Mouse (Mus musculus): ENCODE data around the gene Surf6. TPM values are rescaled to one million over a fixed set of nuclear protein-coding genes. Genes with fewer than 3 reads are reported as not detected.

The Surf6 gene
- total and polyA plus RNA-seq, 3 experiments = 61.8 to 65.9 TPM; not detected in 1

GRCm38 (mm10) chr2:26936425-26936824, 33.7 kb upstream of the Surf6 start (continued):
- TF ChIP-seq USF2 (IDR thresholded peaks at IDR 0.05; ENCODE audit: borderline replicate concordance in 1 of 2, insufficient read depth in 1 of 2, low read depth in 1 of 2, low read length in 2 of 2) = no peak
- TF ChIP-seq ZC3H11A (IDR thresholded peaks at IDR 0.05; ENCODE audit: low read depth, low read length) = 0 out of 2 replicates have a peak, but pooled peaks have one; percentile 12
- no peak for TF ChIP-seq BHLHE40 (IDR thresholded peaks at IDR 0.05; ENCODE audit: borderline replicate concordance, low read depth, low read length)
- no peak for TF ChIP-seq NRF1 (IDR thresholded peaks at IDR 0.05; ENCODE audit: insufficient read depth, low read depth, low read length, poor library complexity, severe bottlenecking)
- no peak for TF ChIP-seq UBTF (IDR thresholded peaks at IDR 0.05; ENCODE audit: borderline replicate concordance, insufficient read depth, low read depth, low read length)
- no peak for TF ChIP-seq MAZ (IDR thresholded peaks at IDR 0.05; ENCODE audit: low read depth, low read length)
- TF ChIP-seq ZNF384 (IDR thresholded peaks at IDR 0.05; ENCODE audit: low read depth, low read length) = no peak
- no peak for TF ChIP-seq CHD2 (IDR thresholded peaks at IDR 0.05; ENCODE audit: low read length)
- no peak for TF ChIP-seq SMC3 (IDR thresholded peaks at IDR 0.05; ENCODE audit: low read depth, low read length)
- 0 out of 2 replicates have a peak, but pooled peaks have one; percentile 16 for TF ChIP-seq ZMIZ1 (IDR thresholded peaks at IDR 0.05; ENCODE audit: low read depth, low read length)
- TF ChIP-seq MAFK (IDR thresholded peaks at IDR 0.05; ENCODE audit: borderline replicate concordance, low read depth, low read length) = no peak
- 0 out of 2 replicates have a peak, but pooled peaks have one; percentile 36 for TF ChIP-seq MYC (IDR thresholded peaks at IDR 0.05; ENCODE audit: low read depth, low read length)
- peak; percentile 73 for TF ChIP-seq SIN3A (IDR thresholded peaks at IDR 0.05; ENCODE audit: low read length)
- TF ChIP-seq NELFE (IDR thresholded peaks at IDR 0.05; ENCODE audit: low read depth, low read length) = no peak
- peak; percentile 39; the same call in 1 of the 2 replicates for TF ChIP-seq TBP (IDR thresholded peaks at IDR 0.05; ENCODE audit: low read depth, low read length)
- TF ChIP-seq RAD21 (IDR thresholded peaks at IDR 0.05; ENCODE audit: low read depth, low read length) = no peak
- TF ChIP-seq GABPA (IDR thresholded peaks at IDR 0.05; ENCODE audit: low read depth, low read length) = no peak
- TF ChIP-seq HCFC1 (IDR thresholded peaks at IDR 0.05; ENCODE audit: low read depth, low read length) = peak; percentile 35; the same call in 1 of the 2 replicates

GRCm38 (mm10) chr2:26935286-26935685, 32.6 kb upstream of the Surf6 start:
- peaks cover 16 to 41% of the 10 kb centered on the region in 2 experiments for H3K4me1 ChIP-seq (ENCODE audit: control insufficient read depth in 1 of 2, insufficient read depth in 2 of 2, low read length in 2 of 2)
- peak; percentile 25 for DNase-seq (ENCODE audit: low read depth, low spot score)

More at GRCm38 (mm10) chr2:26935286-26935685, 32.6 kb upstream of the Surf6 start:
- Histone ChIP-seq H3K4me3 (ENCODE audit: control insufficient read depth in 1 of 2, insufficient read depth in 1 of 2, low read depth in 2 of 2, low read length in 2 of 2) (no peak overlapping the region), H3K9me3 (replicated peaks; ENCODE audit: insufficient read depth, low read length) (no peaks in the 10 kb centered on the region), H3K27ac (ENCODE audit: control insufficient read depth, low read depth, low read length) (peak overlapping the region; percentile 18; the same call in 1 of the 2 replicates), H3K9ac (ENCODE audit: control insufficient read depth, low read depth, low read length, poor library complexity, severe bottlenecking) (no peak overlapping the region), H3K27me3 (ENCODE audit: control insufficient read depth in 1 of 2, insufficient read depth in 2 of 2, low read length in 2 of 2) (no peaks in the 10 kb centered on the region), H3K36me3 (ENCODE audit: control insufficient read depth in 1 of 2, insufficient read depth in 2 of 2, low read length in 2 of 2) (peaks cover 1 to 33% of the 10 kb centered on the region in 2 experiments; a peak in 2 of 4 replicates), H3K79me2 (ENCODE audit: control insufficient read depth, insufficient read depth, low read length, poor library complexity) (peaks cover 28% of the 10 kb centered on the region)
- TF ChIP-seq MYC (IDR thresholded peaks at IDR 0.05; ENCODE audit: low read depth, low read length) (no peak), MAX (IDR thresholded peaks at IDR 0.05; ENCODE audit: low read length) (no peak)

Data from MEL (cell line).